Mouse (Mus musculus): ENCODE measurements around the gene Irf3. TPM values are rescaled to one million over a fixed set of nuclear protein-coding genes. Genes with fewer than 3 reads are reported as not detected.
A peak's percentile ranks its signal among the peaks of the same experiment; 100 is the strongest.
"Not testable (repeated sequence)": the region's sequence is repeated elsewhere in the genome, so short reads cannot be mapped to it uniquely, and the experiment has no call there.

The Irf3 gene
- polyA plus RNA-seq, 1 experiment from 2014 or later: 56.8 TPM

GRCm38 (mm10) chr7:45013366-45014095, 16.1 kb downstream of the Irf3 start:
- Histone ChIP-seq H3K9ac (replicated peaks) (no peak overlapping the region), H3K27me3 (replicated peaks) (no peaks in the 10 kb centered on the region), H3K4me1 (peaks cover 44% of the 10 kb centered on the region), H3K9me3 (replicated peaks) (no peaks in the 10 kb centered on the region), H3K4me2 (no peak overlapping the region), H3K36me3 (peaks cover 51% of the 10 kb centered on the region), H3K4me3 (replicated peaks) (no peak overlapping the region), H3K27ac (replicated peaks) (no peak overlapping the region)
- WGBS: 96% methylated on average over 16 of the region's 16 CpGs
- ATAC-seq (ENCODE audit: low FRiP score): no peak

DNA sequence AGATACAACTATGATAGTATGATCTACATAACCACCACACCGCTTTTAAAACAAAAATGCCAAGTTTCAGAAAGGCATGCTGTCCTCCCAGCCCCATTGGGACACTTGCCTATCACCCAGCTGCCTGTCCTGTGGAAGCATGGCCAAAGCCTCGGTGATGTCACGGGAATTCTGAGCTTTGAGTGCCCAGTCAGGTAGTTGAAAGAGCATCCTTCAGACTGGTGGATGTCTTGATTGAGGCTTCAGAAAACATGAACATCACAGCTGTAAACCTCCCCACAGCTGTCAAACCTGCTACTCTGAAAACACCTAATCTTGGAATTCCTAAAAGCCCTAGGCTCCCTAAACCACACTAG, 16.6 kb downstream of the Irf3 start:
- Histone ChIP-seq H3K4me3 (replicated peaks) (0 out of 2 replicates have a peak overlapping the region, but pooled peaks have one; percentile 91), H3K9ac (replicated peaks) (no peak overlapping the region), H3K27me3 (replicated peaks) (peaks cover 5% of the 10 kb centered on the region; the same call in 1 of the 2 replicates), H3K4me1 (peaks cover 50% of the 10 kb centered on the region), H3K27ac (replicated peaks) (no peak overlapping the region), H3K36me3 (peaks cover 45% of the 10 kb centered on the region), H3K4me2 (no peak overlapping the region), H3K9me3 (replicated peaks) (no peaks in the 10 kb centered on the region)
- ATAC-seq (ENCODE audit: low FRiP score): no peak
- WGBS: 97% methylated on average over 3 of the region's 3 CpGs

GRCm38 (mm10) chr7:45015344-45015956, 18.0 kb downstream of the Irf3 start:
- H3K27ac ChIP-seq (replicated peaks): peak overlapping the region; percentile 84
- peaks cover 5% of the 10 kb centered on the region; the same call in 1 of the 2 replicates for H3K27me3 ChIP-seq (replicated peaks)
- peaks cover 32% of the 10 kb centered on the region for H3K36me3 ChIP-seq
- peaks cover 50% of the 10 kb centered on the region for H3K4me1 ChIP-seq
- H3K9me3 ChIP-seq (replicated peaks): no peaks in the 10 kb centered on the region
- ATAC-seq (ENCODE audit: low FRiP score): no peak; the same call in 1 of the 2 replicates
- H3K9ac ChIP-seq (replicated peaks): peak overlapping the region; percentile 88
- H3K4me2 ChIP-seq: peak overlapping the region; percentile 86
- peak overlapping the region; percentile 91 for H3K4me3 ChIP-seq (replicated peaks)
- WGBS: 2% methylated on average over 20 of the region's 20 CpGs

- Histone ChIP-seq H3K4me2 (peak within 1 kb of the TSS; percentile 86), H3K36me3 (peaks cover 28% of the 10 kb centered on the region), H3K4me1 (peaks cover 50% of the 10 kb centered on the region), H3K27ac (replicated peaks) (peak within 1 kb of the TSS; percentile 84), H3K4me3 (replicated peaks) (peak within 1 kb of the TSS; percentile 91), H3K9me3 (replicated peaks) (no peaks in the 10 kb centered on the region), H3K9ac (replicated peaks) (peak within 1 kb of the TSS; percentile 88), H3K27me3 (replicated peaks) (peaks cover 5% of the 10 kb centered on the region; the same call in 1 of the 2 replicates)
- under 1% methylated on average over 68 of the region's 69 CpGs for WGBS
- ATAC-seq (ENCODE audit: low FRiP score): peak; percentile 95
These were observed 18.6 kb downstream of the Irf3 start, which contains the start of gene Scaf1 for GRCm38 (mm10) chr7:45015957-45016612. Scaf1 (minus strand) TSS chr7:45016363.

- peak overlapping the region; percentile 45 for H3K9ac ChIP-seq (replicated peaks)
- peak overlapping the region; percentile 84 for H3K27ac ChIP-seq (replicated peaks)
- under 1% methylated on average over 4 of the region's 4 CpGs for WGBS
- H3K36me3 ChIP-seq: peaks cover 22% of the 10 kb centered on the region
- H3K9me3 ChIP-seq (replicated peaks): no peaks in the 10 kb centered on the region
- peak overlapping the region; percentile 86 for H3K4me2 ChIP-seq
- no peak for ATAC-seq (ENCODE audit: low FRiP score)
- peak overlapping the region; percentile 91 for H3K4me3 ChIP-seq (replicated peaks)
- H3K4me1 ChIP-seq: peaks cover 50% of the 10 kb centered on the region
- H3K27me3 ChIP-seq (replicated peaks): peaks cover 5% of the 10 kb centered on the region; the same call in 1 of the 2 replicates
These were observed 19.3 kb downstream of the Irf3 start for GRCm38 (mm10) chr7:45016761-45017160.

DNA sequence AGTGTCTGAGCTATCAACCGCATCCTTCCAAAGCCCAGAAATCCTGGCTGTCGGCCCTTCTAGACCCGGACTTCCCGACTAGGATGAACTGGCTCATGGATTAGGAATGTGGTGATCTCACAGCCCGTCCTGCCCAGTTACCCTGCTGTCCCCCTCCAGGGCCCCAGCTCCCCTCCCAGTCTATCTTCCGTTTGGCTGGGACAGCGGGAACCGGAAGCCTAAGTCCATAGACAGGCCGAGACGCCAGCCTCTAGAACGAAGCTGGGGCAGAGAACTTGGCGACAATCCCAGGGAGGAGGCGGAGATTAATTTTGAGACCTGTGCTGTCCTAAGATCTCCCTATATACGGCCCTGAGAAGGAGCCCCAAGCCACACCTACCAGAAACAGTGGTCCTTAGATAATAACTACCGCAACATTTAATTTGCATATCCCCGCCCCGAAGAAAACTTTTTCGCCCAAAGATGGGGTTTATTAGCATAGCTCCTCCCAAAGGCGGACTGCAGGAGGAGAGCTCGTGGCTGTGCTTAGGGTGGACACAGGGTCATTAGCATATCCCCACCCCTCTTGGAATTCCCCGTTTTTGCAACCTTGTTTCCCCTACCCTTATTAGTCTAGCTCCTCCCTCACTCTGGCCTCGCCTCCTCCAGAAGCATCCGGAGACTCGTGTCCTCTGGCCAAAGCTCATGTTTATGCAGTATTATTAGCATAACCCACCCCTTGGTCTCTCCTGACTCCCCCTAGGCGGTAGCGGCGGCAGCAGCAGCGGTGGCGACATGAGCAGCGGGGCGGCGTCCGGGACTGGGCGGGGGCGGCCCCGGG, 20.0 kb downstream of the Irf3 start, which contains the start of gene Rras:
TSS of gene Rras (plus strand) at position 720 of the 820 bp plus-strand sequence.
- peak within 1 kb of the TSS; percentile 91 for H3K4me3 ChIP-seq (replicated peaks)
- under 1% methylated on average over 36 of the region's 36 CpGs for WGBS
- no peaks in the 10 kb centered on the region for H3K9me3 ChIP-seq (replicated peaks)
- H3K36me3 ChIP-seq: peaks cover 15% of the 10 kb centered on the region
- peak within 1 kb of the TSS; percentile 84 for H3K27ac ChIP-seq (replicated peaks)
- peaks cover 5% of the 10 kb centered on the region; the same call in 1 of the 2 replicates for H3K27me3 ChIP-seq (replicated peaks)
- H3K9ac ChIP-seq (replicated peaks): peak within 1 kb of the TSS; percentile 45
- ATAC-seq (ENCODE audit: low FRiP score): peak; percentile 72
- peaks cover 50% of the 10 kb centered on the region for H3K4me1 ChIP-seq
- peak within 1 kb of the TSS; percentile 86 for H3K4me2 ChIP-seq

DNA sequence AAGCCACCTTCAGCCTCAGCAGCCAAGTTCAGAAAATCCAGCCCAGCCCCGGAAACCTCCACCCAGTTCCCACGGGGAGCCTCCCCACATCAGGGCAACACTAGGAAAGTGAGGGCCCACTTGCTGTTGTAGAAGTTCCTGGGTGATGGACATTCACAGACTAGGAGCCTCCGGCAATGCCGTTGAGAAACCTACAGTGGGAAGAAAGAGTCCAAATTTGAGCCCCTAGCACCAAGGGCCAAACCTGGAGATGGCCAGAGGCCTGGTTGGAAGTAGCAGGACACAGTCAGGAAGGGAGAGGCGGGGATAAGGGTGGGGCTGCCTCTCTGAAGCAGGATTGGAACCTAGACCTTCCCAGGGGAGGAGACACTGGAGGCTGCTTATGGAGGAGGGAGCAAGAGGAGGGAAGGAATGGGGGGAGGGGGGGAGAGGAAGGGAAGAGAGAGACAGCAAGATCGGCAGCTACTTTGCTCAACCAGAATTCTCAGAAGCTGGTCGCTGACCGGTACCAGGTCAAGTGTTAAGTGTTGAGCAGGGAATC, 21.7 kb downstream of the Irf3 start:
- H3K4me1 ChIP-seq: peaks cover 38% of the 10 kb centered on the region
- H3K4me2 ChIP-seq: peak overlapping the region; percentile 86
- no peaks in the 10 kb centered on the region for H3K9me3 ChIP-seq (replicated peaks)
- H3K27ac ChIP-seq (replicated peaks): no peak overlapping the region
- peak overlapping the region; percentile 91; the same call in 1 of the 2 replicates for H3K4me3 ChIP-seq (replicated peaks)
- WGBS: 43% methylated on average over 8 of the region's 8 CpGs
- H3K27me3 ChIP-seq (replicated peaks): peaks cover 5% of the 10 kb centered on the region; the same call in 1 of the 2 replicates
- H3K36me3 ChIP-seq: no peaks in the 10 kb centered on the region
- no peak overlapping the region for H3K9ac ChIP-seq (replicated peaks)
- ATAC-seq (ENCODE audit: low FRiP score): no peak

DNA sequence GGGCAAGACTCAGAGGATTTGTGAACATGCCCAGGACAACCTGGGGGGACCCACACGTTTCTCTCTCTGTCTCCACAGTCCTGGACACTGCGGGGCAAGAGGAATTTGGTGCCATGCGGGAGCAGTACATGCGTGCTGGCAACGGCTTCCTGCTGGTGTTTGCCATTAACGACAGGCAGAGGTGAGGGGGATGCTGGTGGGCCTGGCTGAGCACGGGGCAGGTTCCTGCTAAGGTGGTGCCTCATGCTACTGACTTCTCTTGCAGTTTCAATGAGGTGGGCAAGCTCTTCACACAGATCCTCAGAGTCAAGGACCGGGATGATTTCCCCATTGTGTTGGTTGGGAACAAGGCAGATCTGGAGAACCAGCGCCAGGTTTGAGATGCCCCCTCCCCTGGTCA, 22.8 kb downstream of the Irf3 start:
- WGBS: 71% methylated on average over 9 of the region's 9 CpGs
- H3K27ac ChIP-seq (replicated peaks): no peak overlapping the region
- ATAC-seq (ENCODE audit: low FRiP score): no peak
- no peaks in the 10 kb centered on the region for H3K36me3 ChIP-seq
- H3K4me1 ChIP-seq: peaks cover 26% of the 10 kb centered on the region
- H3K4me3 ChIP-seq (replicated peaks): no peak overlapping the region
- H3K4me2 ChIP-seq: no peak overlapping the region
- H3K27me3 ChIP-seq (replicated peaks): peaks cover 5% of the 10 kb centered on the region; the same call in 1 of the 2 replicates
- H3K9me3 ChIP-seq (replicated peaks): no peaks in the 10 kb centered on the region
- H3K9ac ChIP-seq (replicated peaks): no peak overlapping the region

DNA sequence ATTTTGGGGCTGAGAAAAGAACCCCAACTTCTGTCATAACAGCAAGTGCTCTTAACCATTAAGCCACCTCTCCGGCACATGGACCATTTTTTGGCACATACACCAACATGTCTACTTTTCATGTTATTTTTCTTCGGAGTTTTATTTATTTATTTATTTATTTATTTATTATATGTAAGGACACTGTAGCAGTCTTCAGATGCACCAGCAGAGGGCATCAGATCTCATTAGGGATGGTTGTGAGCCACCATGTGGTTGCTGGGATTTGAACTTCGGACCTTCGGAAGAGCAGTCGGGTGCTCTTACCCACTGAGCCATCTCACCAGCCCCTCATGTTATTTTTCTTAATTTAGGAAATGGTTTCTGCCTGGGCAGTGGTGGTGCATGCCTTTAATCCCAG, 26.3 kb downstream of the Irf3 start:
- H3K27ac ChIP-seq (replicated peaks); H3K4me2 ChIP-seq; H3K9ac ChIP-seq (replicated peaks); H3K9me3 ChIP-seq (replicated peaks); ATAC-seq (ENCODE audit: low FRiP score); H3K27me3 ChIP-seq (replicated peaks); H3K4me3 ChIP-seq (replicated peaks): not testable (repeated sequence)
- Histone ChIP-seq H3K36me3 (peaks cover 19% of the 10 kb centered on the region), H3K4me1 (peaks cover 14% of the 10 kb centered on the region)
- WGBS: 81% methylated on average over 5 of the region's 5 CpGs

DNA sequence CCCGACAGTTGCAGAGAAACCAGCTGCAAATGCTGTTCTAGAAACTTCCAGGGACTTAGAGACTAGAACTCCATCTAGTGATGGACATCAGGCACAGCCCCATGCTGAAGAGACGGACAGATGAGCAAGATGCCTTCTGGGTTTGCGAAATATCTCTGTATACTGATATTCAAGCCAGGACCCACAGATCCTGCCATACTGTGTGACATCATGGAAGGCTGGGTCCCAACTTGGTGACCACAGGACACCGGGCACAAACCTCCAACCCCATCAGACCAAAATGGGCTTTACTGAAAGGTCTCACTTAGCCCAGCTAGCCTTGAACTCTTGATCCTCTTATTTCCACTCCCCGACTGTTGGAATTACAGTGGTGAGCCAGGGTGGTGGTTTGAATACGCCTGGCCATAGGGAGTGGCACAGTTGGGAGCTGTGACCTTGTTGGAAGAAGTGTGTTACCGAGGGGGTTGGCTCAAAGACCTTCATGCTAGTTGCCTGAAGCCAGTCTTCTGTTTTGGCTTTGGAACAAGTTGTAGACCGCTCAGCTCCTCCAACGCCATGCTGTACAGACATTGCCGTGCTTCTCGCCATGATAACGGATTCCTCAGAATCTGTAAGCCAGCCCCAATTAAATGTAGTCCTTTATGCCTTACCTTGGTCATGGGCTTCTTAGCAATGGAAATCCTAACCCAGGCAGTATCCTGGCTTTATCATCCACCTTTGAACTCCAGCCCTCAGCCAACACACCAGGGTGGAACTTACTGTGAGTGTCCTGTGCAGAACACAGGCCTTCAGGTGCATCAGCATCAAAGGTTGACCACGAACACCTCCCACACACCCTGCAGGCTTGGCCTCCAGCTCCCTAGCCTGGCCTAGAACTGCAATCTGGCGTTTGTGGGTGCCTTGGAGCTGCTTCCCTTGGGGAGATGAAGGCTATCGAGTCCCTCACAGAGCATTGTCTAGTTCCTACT, 27.1 kb downstream of the Irf3 start:
- Histone ChIP-seq H3K9me3 (replicated peaks) (no peaks in the 10 kb centered on the region), H3K4me2 (no peak overlapping the region), H3K4me3 (replicated peaks) (no peak overlapping the region), H3K27me3 (replicated peaks) (no peaks in the 10 kb centered on the region), H3K4me1 (peaks cover 10% of the 10 kb centered on the region), H3K27ac (replicated peaks) (peak overlapping the region; percentile 28; the same call in 1 of the 2 replicates), H3K36me3 (peaks cover 27% of the 10 kb centered on the region), H3K9ac (replicated peaks) (no peak overlapping the region)
- 92% methylated on average over 15 of the region's 15 CpGs for WGBS
- no peak for ATAC-seq (ENCODE audit: low FRiP score)
